Mouse (Mus musculus) neural tube, embryonic 15.5 days (tissue): ENCODE measurements around the gene Sec22a. TPM values are rescaled to one million over a fixed set of nuclear protein-coding genes. Genes with fewer than 3 reads are reported as not detected.
A peak's percentile ranks its signal among the peaks of the same experiment; 100 is the strongest.

Experiments
- ATAC-seq: fragments of 200-750 bp; cut with Nextera tagmentation; 2 replicates; pipeline ENCODE4 v1.8.0; 2017; ENCODE audit warnings: mild to moderate bottlenecking, moderate TSS enrichment, moderate library complexity; ENCODE audit not compliant: low FRiP score
- H3K27ac ChIP-seq: fragments of 300-500 bp; sonication (generic); replicated peaks from 2 replicates; pipeline ENCODE4 v1.5.1; 2015; ENCODE audit warnings: mild to moderate bottlenecking, inconsistent platforms
- H3K27me3 ChIP-seq: fragments of 300-500 bp; sonication (generic); replicated peaks from 2 replicates; pipeline ENCODE4 v1.6.1; 2015; ENCODE audit warnings: inconsistent platforms
- H3K36me3 ChIP-seq: fragments of 300-500 bp; sonication (generic); 2 replicates; pipeline ENCODE4 v1.6.1; 2015; ENCODE audit warnings: inconsistent platforms
- H3K4me1 ChIP-seq: fragments of 300-500 bp; sonication (generic); 2 replicates; pipeline ENCODE4 v1.6.1; 2015; ENCODE audit warnings: inconsistent platforms
- H3K4me2 ChIP-seq: fragments of 300-500 bp; sonication (generic); 2 replicates; pipeline ENCODE4 v1.6.1; 2015; ENCODE audit warnings: inconsistent platforms, mild to moderate bottlenecking, moderate library complexity
- H3K4me3 ChIP-seq: fragments of 300-500 bp; sonication (generic); replicated peaks from 2 replicates; pipeline ENCODE4 v1.5.1; 2015; ENCODE audit warnings: mild to moderate bottlenecking, inconsistent platforms
- H3K9ac ChIP-seq: fragments of 300-500 bp; sonication (generic); replicated peaks from 2 replicates; pipeline ENCODE4 v1.6.1; 2015; ENCODE audit warnings: mild to moderate bottlenecking, inconsistent platforms
- H3K9me3 ChIP-seq: fragments of 300-500 bp; sonication (generic); replicated peaks from 2 replicates; pipeline ENCODE4 v1.6.1; 2016; ENCODE audit warnings: inconsistent platforms
- WGBS: fragments of 180-500 bp; shearing (Covaris S2); methylation state at CpG from one replicate; pipeline ENCODE4 v1.1.7; 2015; ENCODE audit warnings: mixed read lengths; 5-methylcytosine and 5-hydroxymethylcytosine counted together
- polyA plus RNA-seq: library from polyadenylated mRNA; unstranded; fragments of >200 nt; fragmentation: Nextera tagmentation; extraction: Ambion mirVana; gene quantifications from 2 replicates; pipeline ENCODE4 v1.2.1, GENCODE M21; 2015

Sec22a gene
- polyA plus RNA-seq, 1 experiment from 2014 or later = 39.5 TPM

GRCm38 (mm10) chr16:35285821-35286220 is 77.9 kb downstream of the Sec22a start:
- peaks cover 33% of the 10 kb centered on the region for H3K36me3 ChIP-seq
- H3K27ac ChIP-seq = no peak overlapping the region
- H3K4me3 ChIP-seq = no peak overlapping the region
- H3K9ac ChIP-seq = no peak overlapping the region
- no peaks in the 10 kb centered on the region for H3K9me3 ChIP-seq
- H3K27me3 ChIP-seq = no peaks in the 10 kb centered on the region
- WGBS = 79% methylated on average over 9 of the region's 9 CpGs
- ATAC-seq = no peak
- no peaks in the 10 kb centered on the region for H3K4me1 ChIP-seq
- H3K4me2 ChIP-seq = no peak overlapping the region

- 86% methylated on average over 2 of the region's 2 CpGs for WGBS
- H3K9ac ChIP-seq = no peak overlapping the region
- H3K27me3 ChIP-seq = no peaks in the 10 kb centered on the region
- no peak for ATAC-seq
- no peaks in the 10 kb centered on the region for H3K9me3 ChIP-seq
- no peaks in the 10 kb centered on the region for H3K4me1 ChIP-seq
- no peak overlapping the region for H3K4me2 ChIP-seq
- H3K36me3 ChIP-seq = peaks cover 44% of the 10 kb centered on the region
- no peak overlapping the region for H3K4me3 ChIP-seq
- H3K27ac ChIP-seq = no peak overlapping the region
These were observed 81.3 kb downstream of the Sec22a start for GRCm38 (mm10) chr16:35282456-35282855.

- no peaks in the 10 kb centered on the region for H3K27me3 ChIP-seq
- peaks cover 21% of the 10 kb centered on the region for H3K36me3 ChIP-seq
- H3K27ac ChIP-seq = no peak overlapping the region
- H3K9ac ChIP-seq = no peak overlapping the region
- no peak overlapping the region for H3K4me3 ChIP-seq
- 77% methylated on average over 6 of the region's 6 CpGs for WGBS
- no peak overlapping the region for H3K4me2 ChIP-seq
- H3K4me1 ChIP-seq = peaks cover 6% of the 10 kb centered on the region
- no peaks in the 10 kb centered on the region for H3K9me3 ChIP-seq
- no peak for ATAC-seq
These were observed 85.6 kb downstream of the Sec22a start for GRCm38 (mm10) chr16:35278166-35278565.

- Histone ChIP-seq H3K4me1 (peaks cover 9% of the 10 kb centered on the region), H3K36me3 (peaks cover 5% of the 10 kb centered on the region; the same call in 1 of the 2 replicates), H3K27me3 (no peaks in the 10 kb centered on the region), H3K4me3 (no peak overlapping the region), H3K27ac (no peak overlapping the region), H3K4me2 (no peak overlapping the region), H3K9me3 (no peaks in the 10 kb centered on the region), H3K9ac (no peak overlapping the region)
- no peak for ATAC-seq
- 50% methylated on average over 4 of the region's 4 CpGs for WGBS
These were observed 91.3 kb downstream of the Sec22a start for GRCm38 (mm10) chr16:35272417-35272816.

GRCm38 (mm10) chr16:35271572-35271971 is 92.1 kb downstream of the Sec22a start:
- H3K36me3 ChIP-seq = peaks cover 5% of the 10 kb centered on the region; the same call in 1 of the 2 replicates
- H3K27me3 ChIP-seq = no peaks in the 10 kb centered on the region
- H3K9me3 ChIP-seq = no peaks in the 10 kb centered on the region
- H3K27ac ChIP-seq = no peak overlapping the region
- H3K9ac ChIP-seq = no peak overlapping the region
- no peak for ATAC-seq
- no peak overlapping the region for H3K4me3 ChIP-seq
- no peak overlapping the region for H3K4me2 ChIP-seq
- 42% methylated on average over 4 of the region's 4 CpGs for WGBS
- peaks cover 9% of the 10 kb centered on the region for H3K4me1 ChIP-seq

GRCm38 (mm10) chr16:35270945-35271344 is 92.8 kb downstream of the Sec22a start:
- ATAC-seq = no peak
- 72% methylated on average over 6 of the region's 6 CpGs for WGBS
- no peak overlapping the region for H3K9ac ChIP-seq
- no peak overlapping the region for H3K4me2 ChIP-seq
- H3K27me3 ChIP-seq = no peaks in the 10 kb centered on the region
- H3K36me3 ChIP-seq = peaks cover 5% of the 10 kb centered on the region; the same call in 1 of the 2 replicates
- H3K4me3 ChIP-seq = no peak overlapping the region
- H3K27ac ChIP-seq = no peak overlapping the region
- H3K9me3 ChIP-seq = no peaks in the 10 kb centered on the region
- peaks cover 6% of the 10 kb centered on the region for H3K4me1 ChIP-seq

- no peak overlapping the region for H3K4me2 ChIP-seq
- no peaks in the 10 kb centered on the region for H3K27me3 ChIP-seq
- H3K9ac ChIP-seq = no peak overlapping the region
- H3K36me3 ChIP-seq = peaks cover 5% of the 10 kb centered on the region; the same call in 1 of the 2 replicates
- no peak overlapping the region for H3K4me3 ChIP-seq
- WGBS = 49% methylated on average over 10 of the region's 10 CpGs
- peaks cover 4% of the 10 kb centered on the region; the same call in 1 of the 2 replicates for H3K4me1 ChIP-seq
- no peaks in the 10 kb centered on the region for H3K9me3 ChIP-seq
- no peak overlapping the region for H3K27ac ChIP-seq
- ATAC-seq = peak; percentile 62; the same call in 1 of the 2 replicates
These were observed 93.3 kb downstream of the Sec22a start for GRCm38 (mm10) chr16:35270353-35270934.

Other genes starting within 250 kb of the Sec22a start
- 5.1 and 6.1 TPM in 2 replicates for gene Adcy5, start 209.0 kb downstream of the Sec22a start, polyA plus RNA-seq
- 15.2 and 19.6 TPM in 2 replicates for gene Pdia5, start 127.0 kb upstream of the Sec22a start, polyA plus RNA-seq
- 16.9 and 17.2 TPM in 2 replicates for gene Sema5b, start 177.2 kb upstream of the Sec22a start, polyA plus RNA-seq